Comparison of ENCODE assay signal across 1 mouse cellular context in the genomic region with DNA sequence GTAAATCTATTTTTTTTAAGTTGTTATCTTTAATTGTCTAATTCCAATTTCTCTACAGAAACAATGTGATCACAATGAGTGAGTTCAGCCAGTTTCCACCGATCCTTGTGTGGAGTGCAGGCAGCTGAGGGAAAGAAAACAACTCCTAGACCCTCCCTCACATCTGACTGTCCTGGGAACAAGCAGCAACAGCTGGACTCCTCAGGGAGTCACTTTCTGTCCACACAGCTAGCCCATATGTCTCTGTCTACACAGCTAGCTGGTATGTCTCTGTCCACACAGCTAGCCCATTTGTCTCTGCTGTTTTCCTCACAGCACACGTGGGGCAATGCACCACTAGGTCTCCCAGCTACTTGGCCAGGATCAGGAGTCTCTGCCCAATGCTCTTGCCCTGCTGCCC.
A peak's percentile ranks its signal among the peaks of the same experiment; 100 is the strongest.
TF ChIP-seq lines count a peak whose summit lies in the region.

No protein-coding gene starts in this region.

TF ChIP-seq in myocyte, 11 proteins besides CTCF, POLR2A, EP300 and RAD21:
- TF ChIP-seq MYOD1 (IDR thresholded peaks at IDR 0.05; ENCODE audit: control insufficient read depth in 1 of 3, insufficient read length in 2 of 3, low read depth in 2 of 3) (peak in 2 of 3 experiments; percentile 43 to 81), TCF3 (IDR thresholded peaks at IDR 0.05; ENCODE audit: insufficient read length, low read depth) (no peak)
TF ChIP-seq in myocyte: peak in this region for 1.
